Mouse (Mus musculus) adrenal gland, postnatal 25 days (tissue): ENCODE results near the gene Iffo2. TPM values are rescaled to one million over a fixed set of nuclear protein-coding genes. Genes with fewer than 3 reads are reported as not detected.
A peak's percentile ranks its signal among the peaks of the same experiment; 100 is the strongest.

Source experiments
- DNase-seq: peaks from one replicate; pipeline ENCODE4 v3.0.0; 2021; ENCODE audit warnings: mixed read lengths
- total RNA-seq: library from RNA; stranded (reverse); gene quantifications from 2 replicates; pipeline ENCODE4 v1.2.3, GENCODE M21; 2021

Gene Iffo2
- total RNA-seq, 1 experiment from 2014 or later, result 15.0 TPM

DNA sequence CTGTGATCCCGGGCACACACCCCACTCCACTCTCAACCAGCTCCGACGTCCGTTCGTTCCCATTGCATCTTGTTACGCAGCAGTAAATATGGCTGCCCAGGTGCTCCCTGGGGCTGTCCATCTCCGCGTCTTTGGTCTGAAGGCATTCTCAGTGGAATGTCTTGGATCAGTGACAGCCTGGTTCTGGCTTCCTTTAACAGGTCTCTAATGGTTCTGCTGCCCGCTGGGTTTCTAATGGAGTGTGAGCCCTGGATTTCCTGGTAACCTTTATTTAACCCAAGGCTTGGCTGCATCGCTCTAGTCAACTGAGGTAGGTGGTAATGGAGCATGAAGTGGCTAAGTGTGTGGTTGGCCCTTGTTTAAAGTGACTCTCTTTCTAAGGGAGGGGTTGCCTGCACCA, 1.7 kb downstream of the Iffo2 start:
- no peak for DNase-seq

- DNase-seq, result peak; percentile 21
These were observed 4.9 kb downstream of the Iffo2 start for GRCm38 (mm10) chr4:139535127-139535695.

- DNase-seq, result no peak
These were observed 5.4 kb downstream of the Iffo2 start for GRCm38 (mm10) chr4:139535719-139536118.

DNA sequence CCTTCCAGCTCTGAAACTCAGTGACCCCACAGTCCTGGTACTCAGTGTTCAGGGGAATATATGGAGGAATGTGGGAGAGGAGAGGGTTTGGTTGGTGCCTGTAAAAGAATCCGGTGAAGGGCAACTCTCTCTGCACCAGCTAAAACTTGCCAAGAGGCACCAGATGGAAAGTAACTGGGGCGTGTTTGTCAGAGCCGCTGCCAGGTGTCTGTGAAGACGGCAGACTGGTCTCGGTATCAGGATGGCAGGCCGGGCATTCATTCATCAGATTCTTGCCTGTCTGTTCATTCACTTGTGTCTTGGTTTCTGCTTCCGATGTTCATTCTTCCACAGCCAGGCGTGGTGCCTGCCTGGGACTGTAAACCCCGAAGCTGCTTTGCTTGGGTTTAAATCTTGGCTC, 6.4 kb downstream of the Iffo2 start:
- no peak for DNase-seq

- no peak for DNase-seq
These were observed 10.4 kb downstream of the Iffo2 start for GRCm38 (mm10) chr4:139540784-139541183.

DNA sequence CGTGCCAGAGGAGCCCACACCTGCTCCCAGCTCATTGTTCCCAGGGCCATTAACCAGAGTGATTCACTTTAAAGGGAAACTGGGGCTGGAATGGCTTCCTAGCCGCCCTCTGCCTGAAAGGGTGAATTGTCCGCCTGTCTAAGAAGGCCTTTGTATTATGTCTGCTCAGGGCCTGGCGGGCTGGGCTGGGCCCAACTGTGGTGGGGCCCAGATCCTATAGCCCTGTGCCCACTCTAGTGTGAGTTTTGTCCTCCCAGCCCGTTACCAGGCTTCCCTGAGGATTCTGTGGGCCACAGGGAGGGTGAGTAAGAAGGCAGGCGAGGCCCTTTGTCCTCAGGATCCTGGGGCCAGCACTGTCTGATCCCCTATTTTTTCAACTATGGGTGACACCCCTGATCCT, 15.4 kb downstream of the Iffo2 start:
- DNase-seq, result no peak

DNA sequence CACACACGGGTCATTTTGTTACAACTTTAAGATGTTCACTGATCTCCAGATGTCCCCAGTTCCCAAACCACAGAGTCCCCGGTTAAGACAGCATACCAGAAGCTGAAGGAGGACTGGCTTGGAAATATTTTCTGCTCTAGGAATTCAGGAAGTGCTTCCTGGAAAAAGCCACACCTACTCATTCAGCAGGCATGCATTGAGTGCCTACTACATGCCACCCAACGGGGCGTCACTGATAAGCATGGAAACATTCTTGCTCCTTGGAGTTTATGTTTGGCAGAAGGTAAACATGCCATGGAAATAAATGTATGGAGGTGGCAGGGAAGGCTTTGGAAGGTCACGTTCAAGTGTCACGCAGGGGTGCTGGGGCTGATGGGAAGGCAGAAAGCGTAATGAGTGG, 19.1 kb downstream of the Iffo2 start:
- no peak for DNase-seq

- no peak for DNase-seq
These were observed 24.9 kb downstream of the Iffo2 start for GRCm38 (mm10) chr4:139555235-139555634.

DNA sequence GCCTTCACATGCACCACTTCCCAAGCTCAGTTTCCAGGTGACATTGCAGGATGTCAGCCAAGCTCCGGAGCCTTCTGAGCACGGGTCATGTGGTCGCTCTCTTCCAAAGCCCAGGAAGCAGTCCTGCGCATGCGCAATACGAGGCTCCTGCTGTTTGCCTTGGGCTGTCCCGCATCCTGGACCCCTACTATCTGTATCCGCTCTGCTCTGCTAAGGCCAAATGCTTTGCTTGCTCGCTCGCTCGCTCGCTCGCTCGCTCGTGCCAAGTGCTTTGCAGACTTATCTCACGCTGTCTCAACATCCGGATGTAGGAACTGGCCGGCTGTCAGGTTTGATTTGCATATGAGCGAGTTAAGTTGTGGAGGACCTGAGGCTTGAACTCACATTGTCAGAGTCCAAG, 25.6 kb downstream of the Iffo2 start:
- DNase-seq, result no peak

GRCm38 (mm10) chr4:139568361-139568760, 38.0 kb downstream of the Iffo2 start:
- no peak for DNase-seq

DNA sequence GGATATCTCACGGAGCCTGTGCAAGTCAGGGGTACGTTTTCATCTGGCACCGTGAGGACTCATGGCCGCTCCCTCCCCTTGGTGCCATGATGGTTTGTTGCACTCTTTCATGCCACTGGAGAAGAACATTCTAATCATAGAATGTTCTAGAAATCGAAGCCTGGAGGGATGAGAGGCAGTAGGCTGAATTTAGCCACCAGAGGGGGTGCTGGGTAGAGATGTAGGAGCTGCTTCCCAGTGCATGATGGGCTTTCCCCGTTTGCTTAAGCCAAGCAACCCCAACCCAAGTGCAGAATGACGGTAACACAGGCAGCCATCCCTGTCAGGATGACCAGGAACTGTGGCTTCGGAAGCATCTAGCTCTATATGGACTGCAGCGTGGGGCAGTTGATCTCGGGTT, 40.4 kb downstream of the Iffo2 start:
- DNase-seq, result no peak

DNA sequence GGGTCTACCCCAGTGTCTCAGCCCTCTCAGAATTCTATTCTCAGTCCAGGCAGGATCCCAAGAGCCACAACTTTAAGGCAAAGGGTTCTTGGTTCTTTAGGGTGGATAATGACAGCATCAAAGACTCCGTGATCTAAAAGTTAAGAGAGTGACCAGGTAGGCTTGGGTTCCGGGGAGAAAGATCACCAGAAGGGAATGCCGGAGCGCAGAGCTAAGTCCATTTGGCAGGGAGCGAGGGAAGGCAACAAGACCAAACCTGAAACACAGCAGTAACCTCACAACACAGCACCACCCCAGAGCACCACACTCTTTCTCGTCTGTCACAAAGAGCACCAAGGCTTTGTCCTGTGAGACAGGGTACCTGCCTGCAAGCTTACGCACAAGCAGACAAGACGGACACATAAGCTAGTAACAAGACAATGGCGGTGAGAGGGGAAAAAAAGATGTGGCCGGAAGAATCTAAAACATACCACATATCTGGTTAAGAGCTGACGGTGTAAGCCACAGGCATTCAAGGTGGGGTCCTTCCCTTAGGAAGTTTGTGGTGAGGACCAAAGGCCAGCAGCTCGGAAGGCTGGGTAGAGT, 42.7 kb downstream of the Iffo2 start:
- no peak for DNase-seq

DNA sequence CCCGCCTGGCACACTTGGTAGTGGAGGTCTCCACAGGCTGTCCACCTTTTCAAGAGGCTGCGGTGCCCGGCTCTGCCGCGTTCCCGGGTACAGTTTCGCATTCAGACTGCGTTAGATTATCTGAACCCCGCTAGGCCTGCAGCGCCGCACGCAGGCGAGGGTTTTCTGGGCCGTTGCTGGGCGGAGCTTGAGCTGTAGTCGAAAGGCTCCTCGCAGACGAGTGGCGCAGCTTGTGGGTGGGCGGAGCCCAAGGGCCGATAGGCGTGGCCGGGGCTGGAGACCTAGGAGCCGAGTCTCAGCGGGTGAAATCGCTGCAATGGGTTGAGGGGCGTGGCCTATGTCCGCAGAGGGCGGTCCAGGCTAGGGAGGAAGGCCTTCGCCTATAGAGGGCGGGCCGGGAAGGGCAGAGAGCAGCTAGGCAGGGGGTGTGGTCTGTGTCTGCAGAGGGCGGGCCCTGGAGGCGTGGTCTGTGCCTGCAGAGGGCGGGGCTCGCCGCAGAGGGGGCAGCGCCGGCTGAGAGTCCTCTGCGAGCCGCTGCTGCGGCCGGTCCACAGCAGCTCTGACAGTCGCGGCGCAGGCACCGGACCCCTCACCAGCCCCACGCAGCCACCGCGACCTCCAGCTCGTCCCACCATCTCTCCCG, 43.9 kb downstream of the Iffo2 start:
- DNase-seq, result peak; percentile 98

DNA sequence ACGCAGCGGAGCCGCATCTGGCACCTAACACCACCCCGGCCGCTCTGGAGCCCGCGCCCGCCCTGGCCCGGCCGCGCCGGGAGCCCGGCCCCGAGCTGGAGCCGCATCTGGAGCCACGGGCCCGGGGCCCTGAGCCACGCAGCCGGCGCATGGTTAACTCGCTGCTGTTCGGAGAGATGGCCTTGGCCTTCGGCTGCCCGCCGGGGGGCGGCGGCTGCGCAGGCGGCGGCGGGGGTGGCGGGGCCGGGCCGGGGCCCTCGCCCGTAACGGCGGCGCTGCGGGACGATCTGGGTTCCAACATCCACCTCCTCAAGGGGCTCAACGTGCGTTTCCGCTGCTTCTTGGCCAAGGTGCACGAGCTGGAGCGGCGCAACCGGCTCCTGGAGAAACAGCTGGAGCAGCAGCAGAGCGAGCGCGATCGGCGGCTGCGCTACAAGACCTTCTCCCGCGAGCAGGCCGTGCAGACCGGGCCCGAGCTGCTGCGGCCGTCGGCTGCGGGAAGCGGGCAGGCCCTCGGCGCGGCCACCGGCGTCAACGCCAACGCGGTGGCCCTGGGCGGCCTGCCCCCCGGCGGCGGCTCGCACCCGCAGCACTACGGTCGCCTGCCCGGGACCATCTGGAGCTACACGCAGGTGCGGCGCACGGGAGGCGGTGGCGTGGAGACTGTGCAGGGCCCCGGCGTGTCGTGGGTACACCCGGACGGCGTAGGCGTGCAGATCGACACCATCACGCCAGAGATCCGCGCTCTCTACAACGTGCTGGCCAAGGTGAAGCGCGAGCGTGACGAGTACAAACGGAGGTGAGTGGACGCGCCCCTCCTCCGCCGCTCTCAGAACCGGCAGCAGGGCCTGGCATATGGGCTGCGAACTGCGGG, 44.7 kb downstream of the Iffo2 start:
- peak; percentile 68 for DNase-seq

- no peak for DNase-seq
These were observed 45.3 kb downstream of the Iffo2 start for GRCm38 (mm10) chr4:139575673-139576003.

DNA sequence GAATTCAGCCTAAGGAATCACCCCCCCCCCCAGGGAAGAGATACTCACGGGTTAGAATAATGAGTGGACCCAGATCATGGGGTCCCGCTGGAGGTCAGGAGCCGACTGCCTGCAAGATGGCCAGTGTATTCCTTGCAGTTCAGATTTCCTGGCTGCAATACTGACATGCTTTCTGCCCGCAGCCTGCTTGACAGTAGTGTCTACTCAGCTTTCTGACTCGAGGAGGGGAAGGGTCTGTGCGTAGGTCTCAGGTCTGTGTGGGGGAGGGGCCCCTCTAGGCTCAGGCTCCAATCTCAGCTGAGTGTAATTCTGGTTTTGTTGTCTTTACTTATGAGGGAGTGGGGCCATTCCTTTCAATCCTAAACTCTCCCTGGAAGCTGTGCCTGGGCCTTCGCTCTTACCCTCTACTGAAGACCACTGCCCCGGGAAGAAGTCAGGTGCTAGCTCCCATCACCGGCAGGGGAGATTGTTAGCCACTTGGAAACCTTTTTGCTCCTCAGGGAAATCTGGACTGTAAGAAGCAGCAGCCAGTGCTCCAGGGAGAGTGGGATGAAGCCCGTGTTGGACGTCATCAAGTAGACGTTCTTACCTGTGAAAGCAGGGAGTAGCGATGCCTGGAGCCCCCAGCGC, 46.0 kb downstream of the Iffo2 start:
- no peak for DNase-seq

DNA sequence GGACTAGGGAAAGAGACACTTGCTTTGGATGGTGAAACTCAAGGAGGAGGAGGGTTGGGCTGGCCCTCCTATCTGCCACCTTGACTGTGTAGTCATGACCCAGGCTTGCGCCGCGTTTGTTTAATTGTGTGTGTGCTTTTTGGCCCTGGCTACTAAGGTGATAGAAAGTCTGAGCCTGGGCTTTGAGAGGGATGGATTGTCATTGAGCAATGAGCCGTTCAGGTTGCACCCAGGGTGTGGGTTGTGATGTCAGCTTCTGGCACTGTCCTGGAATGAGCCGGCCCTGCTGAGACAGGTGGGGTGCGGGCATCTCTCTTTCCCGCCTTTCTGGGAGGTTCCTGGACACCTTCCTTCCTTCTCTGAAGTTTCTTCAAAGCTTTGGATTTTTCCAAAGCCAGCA, 46.7 kb downstream of the Iffo2 start:
- no peak for DNase-seq

DNA sequence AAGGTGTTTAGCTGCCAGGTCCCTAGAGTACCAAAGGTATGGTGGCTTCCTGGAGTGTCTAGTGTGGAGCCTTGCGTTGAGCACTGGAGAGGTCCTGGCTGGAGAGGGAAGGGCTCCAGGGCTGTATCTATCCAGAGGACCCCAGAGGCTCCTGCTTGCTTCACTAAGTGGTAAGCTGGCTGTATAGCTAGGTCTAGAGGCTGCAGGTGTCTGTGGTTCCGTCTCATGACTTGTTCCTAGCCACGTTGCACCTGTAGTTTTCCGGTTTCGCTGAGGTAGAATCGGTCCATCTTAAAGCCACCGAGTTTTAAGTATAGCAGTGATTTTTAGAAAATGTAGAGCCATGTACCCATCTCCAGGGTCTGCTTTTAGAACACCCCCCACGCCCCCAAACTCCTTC, 48.0 kb downstream of the Iffo2 start:
- DNase-seq, result no peak

- DNase-seq, result no peak
These were observed 48.7 kb downstream of the Iffo2 start for GRCm38 (mm10) chr4:139579003-139579402.

DNA sequence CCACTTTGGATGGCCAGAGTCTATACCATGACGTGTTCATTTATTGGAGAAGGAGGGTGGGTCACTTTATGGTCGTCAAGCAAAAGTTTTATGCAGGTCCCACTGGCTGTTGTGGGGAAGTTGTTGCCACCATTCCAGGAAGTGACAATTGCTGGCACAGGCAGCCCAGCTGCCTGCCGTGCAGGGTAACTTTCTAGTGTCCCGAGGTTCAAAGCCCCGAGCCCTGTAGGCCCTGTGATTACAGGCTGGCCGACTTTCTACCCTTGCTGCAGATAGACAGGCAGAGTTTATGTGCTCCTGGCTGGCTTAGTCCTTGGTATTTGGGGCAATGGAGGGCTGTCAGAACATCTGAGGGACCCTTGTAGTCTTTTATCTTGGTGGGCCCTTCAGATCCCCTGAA, 49.1 kb downstream of the Iffo2 start:
- no peak for DNase-seq

DNA sequence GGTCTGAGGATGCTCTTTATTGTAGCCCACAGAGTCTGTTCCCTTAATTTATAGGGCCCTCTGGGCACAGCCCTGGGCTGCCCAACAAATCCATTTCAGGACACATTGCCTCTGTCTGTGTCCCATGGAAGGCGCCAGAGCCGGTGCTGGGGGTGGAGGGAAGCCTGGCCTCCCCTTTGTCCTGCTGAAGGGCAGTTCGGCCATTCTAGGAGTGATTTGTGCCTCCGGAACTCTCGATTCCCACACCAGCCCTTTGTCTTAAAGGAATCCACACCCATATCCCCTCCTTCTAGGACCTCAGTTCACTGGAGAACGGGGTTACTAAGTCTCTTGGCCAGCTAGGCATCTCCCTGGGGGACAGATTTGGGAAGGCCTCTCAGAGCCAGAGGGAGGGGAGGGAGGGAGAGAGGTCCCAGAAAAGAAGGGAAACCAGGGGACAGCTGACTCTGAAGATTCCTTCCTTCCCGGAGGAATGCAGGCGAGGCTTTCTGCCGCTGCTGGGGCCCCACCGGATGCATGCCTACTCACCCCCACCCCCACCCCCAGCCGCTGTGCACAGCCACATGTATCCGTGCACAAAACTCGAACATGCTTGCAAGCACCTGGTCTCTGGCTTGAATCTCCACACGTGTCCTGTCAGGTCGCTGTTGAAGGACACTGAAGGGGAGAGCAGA, 50.5 kb downstream of the Iffo2 start:
- DNase-seq, result no peak

GRCm38 (mm10) chr4:139581427-139582051, 51.2 kb downstream of the Iffo2 start:
- peak; percentile 53 for DNase-seq
